Mouse (Mus musculus) macrophage (primary cell): ENCODE measurements around the gene Gpatch2l. TPM values are rescaled to one million over a fixed set of nuclear protein-coding genes. Genes with fewer than 3 reads are reported as not detected.

Experiments
- H3K27ac ChIP-seq: fragments of 350-480 bp; formaldehyde crosslinking; 2 replicates; pipeline ENCODE4 v1.9.0; 2021
- H3K36me3 ChIP-seq: fragments of 350-480 bp; formaldehyde crosslinking; 2 replicates; pipeline ENCODE4 v1.9.0; 2021; ENCODE audit errors: inconsistent target
- H3K4me3 ChIP-seq: fragments of 350-480 bp; formaldehyde crosslinking; 2 replicates; pipeline ENCODE4 v1.9.0; 2021; ENCODE audit errors: inconsistent target
- H3K79me2 ChIP-seq: fragments of 350-480 bp; formaldehyde crosslinking; 2 replicates; pipeline ENCODE4 v1.9.0; 2021; ENCODE audit errors: inconsistent target
- WGBS: methylation state at CpG from one replicate; pipeline ENCODE4 v1.1.7; 2026; ENCODE audit warnings: inconsistent platforms; ENCODE audit not compliant: missing documents; 5-methylcytosine and 5-hydroxymethylcytosine counted together
- polyA plus RNA-seq: library from polyadenylated mRNA; stranded (reverse); fragments of 250-400 nt; gene quantifications from 3 replicates; pipeline ENCODE4 v1.2.4, GENCODE M21; 2018; ENCODE audit warnings: inconsistent platforms

The Gpatch2l gene
- polyA plus RNA-seq, 1 experiment from 2014 or later, result 16.4 TPM

- Histone ChIP-seq H3K79me2 (peaks cover 67% of the 10 kb centered on the region), H3K4me3 (no peak overlapping the region), H3K27ac (no peak overlapping the region), H3K36me3 (peaks cover 20% of the 10 kb centered on the region; the same call in 1 of the 2 replicates)
- WGBS, result 97% methylated on average over 16 of the region's 17 CpGs
These were observed 2.3 kb downstream of the Gpatch2l start for GRCm38 (mm10) chr12:86243936-86244335.

GRCm38 (mm10) chr12:86250183-86250582 is 8.5 kb downstream of the Gpatch2l start:
- Histone ChIP-seq H3K36me3 (peaks cover 21% of the 10 kb centered on the region; the same call in 1 of the 2 replicates), H3K27ac (no peak overlapping the region), H3K79me2 (peaks cover 100% of the 10 kb centered on the region), H3K4me3 (no peak overlapping the region)
- 88% methylated on average over 4 of the region's 4 CpGs for WGBS

- H3K36me3 ChIP-seq, result peaks cover 46% of the 10 kb centered on the region
- no peak overlapping the region for H3K4me3 ChIP-seq
- no peak overlapping the region for H3K27ac ChIP-seq
- 96% methylated on average over 7 of the region's 7 CpGs for WGBS
- H3K79me2 ChIP-seq, result peaks cover 95% of the 10 kb centered on the region
These were observed 13.3 kb downstream of the Gpatch2l start for GRCm38 (mm10) chr12:86254910-86255309.

GRCm38 (mm10) chr12:86271626-86272025 is 30.0 kb downstream of the Gpatch2l start:
- H3K27ac ChIP-seq, result no peak overlapping the region
- no peak overlapping the region for H3K4me3 ChIP-seq
- no peaks in the 10 kb centered on the region for H3K79me2 ChIP-seq
- 86% methylated on average over 9 of the region's 9 CpGs for WGBS
- H3K36me3 ChIP-seq, result peaks cover 91% of the 10 kb centered on the region

GRCm38 (mm10) chr12:86274246-86274645 is 32.6 kb downstream of the Gpatch2l start:
- 90% methylated on average over 2 of the region's 2 CpGs for WGBS
- H3K36me3 ChIP-seq, result peaks cover 89% of the 10 kb centered on the region
- H3K4me3 ChIP-seq, result no peak overlapping the region
- H3K27ac ChIP-seq, result no peak overlapping the region
- H3K79me2 ChIP-seq, result no peaks in the 10 kb centered on the region

GRCm38 (mm10) chr12:86275731-86276130 is 34.1 kb downstream of the Gpatch2l start:
- Histone ChIP-seq H3K27ac (no peak overlapping the region), H3K36me3 (peaks cover 79% of the 10 kb centered on the region), H3K4me3 (no peak overlapping the region), H3K79me2 (no peaks in the 10 kb centered on the region)
- WGBS, result 100% methylated on average over 3 of the region's 3 CpGs

GRCm38 (mm10) chr12:86276463-86276862 is 34.8 kb downstream of the Gpatch2l start:
- Histone ChIP-seq H3K4me3 (no peak overlapping the region), H3K79me2 (no peaks in the 10 kb centered on the region), H3K36me3 (peaks cover 79% of the 10 kb centered on the region), H3K27ac (no peak overlapping the region)
- 92% methylated on average over 2 of the region's 2 CpGs for WGBS

GRCm38 (mm10) chr12:86276895-86277294 is 35.2 kb downstream of the Gpatch2l start:
- Histone ChIP-seq H3K79me2 (no peaks in the 10 kb centered on the region), H3K27ac (no peak overlapping the region), H3K4me3 (no peak overlapping the region), H3K36me3 (peaks cover 79% of the 10 kb centered on the region)
- WGBS, result 95% methylated on average over 5 of the region's 5 CpGs

GRCm38 (mm10) chr12:86280000-86280399 is 38.3 kb downstream of the Gpatch2l start:
- Histone ChIP-seq H3K79me2 (no peaks in the 10 kb centered on the region), H3K36me3 (peaks cover 75% of the 10 kb centered on the region), H3K4me3 (no peak overlapping the region), H3K27ac (no peak overlapping the region)
- WGBS, result 88% methylated on average over 9 of the region's 10 CpGs

- Histone ChIP-seq H3K4me3 (no peak overlapping the region), H3K36me3 (peaks cover 78% of the 10 kb centered on the region)
- 100% methylated on average over 2 of the region's 2 CpGs for WGBS
These were observed 44.0 kb downstream of the Gpatch2l start for GRCm38 (mm10) chr12:86285704-86286103.

GRCm38 (mm10) chr12:86297450-86297849 is 55.8 kb downstream of the Gpatch2l start:
- 0 out of 2 replicates have a peak, but pooled peaks cover 4% of the 10 kb centered on the region for H3K36me3 ChIP-seq
- WGBS, result 91% methylated on average over 10 of the region's 10 CpGs
- H3K4me3 ChIP-seq, result no peak overlapping the region
- H3K79me2 ChIP-seq, result no peaks in the 10 kb centered on the region
- no peak overlapping the region for H3K27ac ChIP-seq

More at GRCm38 (mm10) chr12:86285704-86286103, 44.0 kb downstream of the Gpatch2l start:
- no peaks in the 10 kb centered on the region for H3K79me2 ChIP-seq
- no peak overlapping the region for H3K27ac ChIP-seq

- no peak overlapping the region for H3K27ac ChIP-seq
- H3K4me3 ChIP-seq, result no peak overlapping the region
- no peaks in the 10 kb centered on the region for H3K79me2 ChIP-seq
- no peaks in the 10 kb centered on the region for H3K36me3 ChIP-seq
- WGBS, result 90% methylated on average over 10 of the region's 10 CpGs
These were observed 61.3 kb downstream of the Gpatch2l start for GRCm38 (mm10) chr12:86302973-86303372.

GRCm38 (mm10) chr12:86305045-86305444 is 63.4 kb downstream of the Gpatch2l start:
- Histone ChIP-seq H3K27ac (no peak overlapping the region), H3K4me3 (peak overlapping the region; percentile 26), H3K79me2 (no peaks in the 10 kb centered on the region), H3K36me3 (no peaks in the 10 kb centered on the region)
- WGBS, result 47% methylated on average over 7 of the region's 7 CpGs

- H3K79me2 ChIP-seq, result no peaks in the 10 kb centered on the region
- no peaks in the 10 kb centered on the region for H3K36me3 ChIP-seq
- peak overlapping the region; percentile 26 for H3K4me3 ChIP-seq
- H3K27ac ChIP-seq, result no peak overlapping the region
- WGBS, result 18% methylated on average over 14 of the region's 15 CpGs
These were observed 64.1 kb downstream of the Gpatch2l start for GRCm38 (mm10) chr12:86305635-86306243.

- Histone ChIP-seq H3K79me2 (no peaks in the 10 kb centered on the region), H3K36me3 (no peaks in the 10 kb centered on the region), H3K27ac (no peak overlapping the region), H3K4me3 (no peak overlapping the region)
- 49% methylated on average over 10 of the region's 10 CpGs for WGBS
These were observed 67.8 kb downstream of the Gpatch2l start for GRCm38 (mm10) chr12:86309474-86309873.

- H3K79me2 ChIP-seq, result no peaks in the 10 kb centered on the region
- H3K36me3 ChIP-seq, result no peaks in the 10 kb centered on the region
- H3K27ac ChIP-seq, result no peak overlapping the region
- WGBS, result 45% methylated on average over 4 of the region's 4 CpGs
- H3K4me3 ChIP-seq, result no peak overlapping the region
These were observed 68.2 kb downstream of the Gpatch2l start for GRCm38 (mm10) chr12:86309902-86310301.
